Mouse (Mus musculus): ENCODE results near the gene Apoa2. TPM values are rescaled to one million over a fixed set of nuclear protein-coding genes. Genes with fewer than 3 reads are reported as not detected.
A peak's percentile ranks its signal among the peaks of the same experiment; 100 is the strongest.

The Apoa2 gene
- polyA plus RNA-seq, 2 experiments: 2,859 to 5,173 TPM

- no peak overlapping the region for H3K27ac ChIP-seq
- 66% methylated on average over 4 of the region's 4 CpGs for WGBS (ENCODE audit: insufficient replicate concordance)
- TF ChIP-seq CTCF (IDR thresholded peaks at IDR 0.05; ENCODE audit: low read depth): no peak
- TF ChIP-seq EP300 (IDR thresholded peaks at IDR 0.05; ENCODE audit: low read depth): no peak
- H3K4me1 ChIP-seq (replicated peaks; ENCODE audit: control insufficient read depth in 2 of 2, insufficient read depth in 2 of 2, low read length in 1 of 2): peaks cover 12 to 24% of the 10 kb centered on the region in 2 experiments
- peaks cover 39% of the 10 kb centered on the region for H3K36me3 ChIP-seq (replicated peaks; ENCODE audit: control insufficient read depth, insufficient read depth, low read depth)
- ATAC-seq (ENCODE audit: insufficient read depth) (no peak), DNase-seq (ENCODE audit: low read depth in 3 of 3, low spot score in 3 of 3) (no peak)
- no peak overlapping the region for H3K9ac ChIP-seq (replicated peaks)
- H3K4me2 ChIP-seq (ENCODE audit: low read depth): no peak overlapping the region; the same call in 1 of the 2 replicates
- H3K4me3 ChIP-seq (ENCODE audit: insufficient read depth in 1 of 2, low read depth in 2 of 2, low read length in 2 of 2): no peak overlapping the region
- no peaks in the 10 kb centered on the region for H3K9me3 ChIP-seq (ENCODE audit: control insufficient read depth, low read length)
- H3K27me3 ChIP-seq (ENCODE audit: control insufficient read depth, insufficient read depth, low read length): no peaks in the 10 kb centered on the region
Measured at GRCm38 (mm10) chr1:171234538-171234937, 9.7 kb downstream of the Apoa2 start.

GRCm38 (mm10) chr1:171235791-171236190 lies 10.9 kb downstream of the Apoa2 start:
- ATAC-seq (ENCODE audit: insufficient read depth): no peak
- DNase-seq (ENCODE audit: low read depth in 3 of 3, low spot score in 3 of 3): no peak
- Histone ChIP-seq H3K27ac (no peak overlapping the region), H3K36me3 (replicated peaks; ENCODE audit: control insufficient read depth, insufficient read depth, low read depth) (peaks cover 39% of the 10 kb centered on the region), H3K9me3 (ENCODE audit: control insufficient read depth, low read length) (no peaks in the 10 kb centered on the region), H3K4me1 (replicated peaks; ENCODE audit: control insufficient read depth in 2 of 2, insufficient read depth in 2 of 2, low read length in 1 of 2) (peaks cover 12 to 22% of the 10 kb centered on the region in 2 experiments), H3K9ac (replicated peaks) (no peak overlapping the region), H3K4me3 (ENCODE audit: insufficient read depth in 1 of 2, low read depth in 2 of 2, low read length in 2 of 2) (no peak overlapping the region), H3K27me3 (ENCODE audit: control insufficient read depth, insufficient read depth, low read length) (no peaks in the 10 kb centered on the region), H3K4me2 (ENCODE audit: low read depth) (no peak overlapping the region)
- TF ChIP-seq EP300 (IDR thresholded peaks at IDR 0.05; ENCODE audit: low read depth) (no peak), CTCF (IDR thresholded peaks at IDR 0.05; ENCODE audit: low read depth) (no peak)
- WGBS (ENCODE audit: insufficient replicate concordance): 62% methylated on average over 3 of the region's 4 CpGs

DNA sequence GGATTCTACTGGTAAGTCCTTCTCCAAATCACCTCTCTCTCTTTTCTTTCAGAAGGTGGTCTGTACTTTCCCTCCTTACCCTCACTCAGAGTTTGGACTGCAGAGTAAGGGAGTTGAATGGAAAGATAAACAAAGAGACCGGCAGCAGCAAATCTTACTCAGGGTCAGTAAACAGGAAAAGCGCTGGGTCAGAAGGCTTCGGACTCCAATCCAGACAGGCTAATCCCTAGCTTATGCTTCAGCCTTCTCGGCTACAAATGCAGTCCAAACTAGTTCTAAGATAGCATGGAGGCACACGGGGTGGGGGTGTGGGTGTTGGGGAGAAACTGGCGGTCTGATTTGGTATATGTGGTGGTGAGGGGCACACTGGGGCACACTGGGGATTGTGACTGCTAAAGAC lies 12.6 kb downstream of the Apoa2 start:
- Histone ChIP-seq H3K4me1 (replicated peaks; ENCODE audit: control insufficient read depth in 2 of 2, insufficient read depth in 2 of 2, low read length in 1 of 2) (peaks cover 10 to 13% of the 10 kb centered on the region in 2 experiments), H3K4me3 (ENCODE audit: insufficient read depth in 1 of 2, low read depth in 2 of 2, low read length in 2 of 2) (no peak overlapping the region), H3K36me3 (replicated peaks; ENCODE audit: control insufficient read depth, insufficient read depth, low read depth) (peaks cover 43% of the 10 kb centered on the region), H3K9ac (replicated peaks) (no peak overlapping the region), H3K27ac (no peak overlapping the region), H3K9me3 (ENCODE audit: control insufficient read depth, low read length) (no peaks in the 10 kb centered on the region), H3K27me3 (ENCODE audit: control insufficient read depth, insufficient read depth, low read length) (no peaks in the 10 kb centered on the region), H3K4me2 (ENCODE audit: low read depth) (no peak overlapping the region)
- WGBS (ENCODE audit: insufficient replicate concordance): 75% methylated on average over 6 of the region's 6 CpGs
- ATAC-seq (ENCODE audit: insufficient read depth) (no peak), DNase-seq (ENCODE audit: low read depth in 3 of 3, low spot score in 3 of 3) (no peak)
- TF ChIP-seq CTCF (IDR thresholded peaks at IDR 0.05; ENCODE audit: low read depth) (no peak), EP300 (IDR thresholded peaks at IDR 0.05; ENCODE audit: low read depth) (no peak)

- Histone ChIP-seq H3K9me3 (ENCODE audit: control insufficient read depth, low read length) (no peaks in the 10 kb centered on the region), H3K9ac (replicated peaks) (no peak overlapping the region), H3K27me3 (ENCODE audit: control insufficient read depth, insufficient read depth, low read length) (no peaks in the 10 kb centered on the region), H3K4me1 (replicated peaks; ENCODE audit: control insufficient read depth in 2 of 2, insufficient read depth in 2 of 2, low read length in 1 of 2) (peaks cover 2 to 3% of the 10 kb centered on the region in 2 experiments; a peak in 3 of 4 replicates), H3K4me3 (ENCODE audit: insufficient read depth in 1 of 2, low read depth in 2 of 2, low read length in 2 of 2) (no peak overlapping the region), H3K4me2 (ENCODE audit: low read depth) (no peak overlapping the region), H3K36me3 (replicated peaks; ENCODE audit: control insufficient read depth, insufficient read depth, low read depth) (peaks cover 47% of the 10 kb centered on the region), H3K27ac (no peak overlapping the region)
- DNase-seq (ENCODE audit: low read depth in 3 of 3, low spot score in 3 of 3) (peak in 1 of 3 experiments; percentile 49), ATAC-seq (ENCODE audit: insufficient read depth) (0 out of 2 replicates have a peak, but pooled peaks have one; percentile 32)
- TF ChIP-seq EP300 (IDR thresholded peaks at IDR 0.05; ENCODE audit: low read depth) (no peak), CTCF (IDR thresholded peaks at IDR 0.05; ENCODE audit: low read depth) (peak; percentile 95)
- WGBS (ENCODE audit: insufficient replicate concordance): 65% methylated on average over 14 of the region's 14 CpGs
Measured at GRCm38 (mm10) chr1:171238463-171238862, 13.6 kb downstream of the Apoa2 start.

DNA sequence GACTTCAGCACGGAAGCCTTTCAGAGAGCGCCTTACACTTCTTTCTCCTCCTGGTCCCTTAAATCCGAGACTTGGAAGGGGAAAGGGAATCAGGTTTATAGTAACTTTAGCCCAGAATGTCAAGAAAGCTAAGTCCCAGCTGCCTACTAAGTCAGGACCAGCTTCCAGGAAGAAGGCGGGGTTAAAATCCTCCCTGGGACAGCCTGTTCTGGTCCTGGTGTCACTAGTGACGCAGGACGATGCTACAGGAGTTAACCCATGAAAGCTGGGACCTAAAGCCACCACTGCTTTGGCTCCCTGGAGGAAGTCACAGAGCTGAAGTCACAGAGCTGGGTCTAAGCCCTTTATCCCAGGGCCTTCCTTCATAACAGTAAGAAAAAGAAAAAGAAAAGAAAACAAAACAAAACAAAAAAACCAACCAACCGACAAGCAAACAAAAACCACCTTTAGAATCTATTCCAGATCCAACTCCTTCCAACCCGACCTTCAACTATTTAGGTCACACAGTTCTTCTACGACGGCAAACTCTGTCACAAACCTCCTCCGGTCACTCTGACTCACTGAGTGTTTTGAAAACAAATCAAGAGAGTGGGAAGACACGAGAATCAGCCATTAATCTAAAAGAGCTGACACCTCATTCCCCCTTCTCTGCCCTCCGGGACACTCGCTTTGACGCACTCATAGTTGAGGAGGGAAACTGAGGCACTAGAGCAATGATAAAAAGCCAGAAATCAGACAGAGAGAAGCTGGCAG lies 15.3 kb downstream of the Apoa2 start:
- 74% methylated on average over 15 of the region's 15 CpGs for WGBS (ENCODE audit: insufficient replicate concordance)
- no peak overlapping the region for H3K4me2 ChIP-seq (ENCODE audit: low read depth)
- no peak for ATAC-seq (ENCODE audit: insufficient read depth)
- no peaks in the 10 kb centered on the region for H3K9me3 ChIP-seq (ENCODE audit: control insufficient read depth, low read length)
- no peak overlapping the region for H3K9ac ChIP-seq (replicated peaks)
- no peak overlapping the region for H3K27ac ChIP-seq
- TF ChIP-seq EP300 (IDR thresholded peaks at IDR 0.05; ENCODE audit: low read depth) (no peak), CTCF (IDR thresholded peaks at IDR 0.05; ENCODE audit: low read depth) (no peak)
- no peak overlapping the region for H3K4me3 ChIP-seq (ENCODE audit: insufficient read depth in 1 of 2, low read depth in 2 of 2, low read length in 2 of 2)
- no peaks in the 10 kb centered on the region for H3K27me3 ChIP-seq (ENCODE audit: control insufficient read depth, insufficient read depth, low read length)
- no peak for DNase-seq (ENCODE audit: low read depth in 3 of 3, low spot score in 3 of 3)
- no peaks in the 10 kb centered on the region; a peak in 1 of 4 replicates for H3K4me1 ChIP-seq (replicated peaks; ENCODE audit: control insufficient read depth in 2 of 2, insufficient read depth in 2 of 2, low read length in 1 of 2)
- H3K36me3 ChIP-seq (replicated peaks; ENCODE audit: control insufficient read depth, insufficient read depth, low read depth): peaks cover 51% of the 10 kb centered on the region
